Mouse (Mus musculus) left cerebral cortex, adult 11 months (tissue): ENCODE results near the gene Gm10277.
"Not testable (repeated sequence)": the region's sequence is repeated elsewhere in the genome, so short reads cannot be mapped to it uniquely, and the experiment has no call there.

Source experiments
- DNase-seq: peaks from one replicate; pipeline ENCODE4 v3.0.0; 2022; ENCODE audit warnings: low spot score

Gm10277 gene

DNA sequence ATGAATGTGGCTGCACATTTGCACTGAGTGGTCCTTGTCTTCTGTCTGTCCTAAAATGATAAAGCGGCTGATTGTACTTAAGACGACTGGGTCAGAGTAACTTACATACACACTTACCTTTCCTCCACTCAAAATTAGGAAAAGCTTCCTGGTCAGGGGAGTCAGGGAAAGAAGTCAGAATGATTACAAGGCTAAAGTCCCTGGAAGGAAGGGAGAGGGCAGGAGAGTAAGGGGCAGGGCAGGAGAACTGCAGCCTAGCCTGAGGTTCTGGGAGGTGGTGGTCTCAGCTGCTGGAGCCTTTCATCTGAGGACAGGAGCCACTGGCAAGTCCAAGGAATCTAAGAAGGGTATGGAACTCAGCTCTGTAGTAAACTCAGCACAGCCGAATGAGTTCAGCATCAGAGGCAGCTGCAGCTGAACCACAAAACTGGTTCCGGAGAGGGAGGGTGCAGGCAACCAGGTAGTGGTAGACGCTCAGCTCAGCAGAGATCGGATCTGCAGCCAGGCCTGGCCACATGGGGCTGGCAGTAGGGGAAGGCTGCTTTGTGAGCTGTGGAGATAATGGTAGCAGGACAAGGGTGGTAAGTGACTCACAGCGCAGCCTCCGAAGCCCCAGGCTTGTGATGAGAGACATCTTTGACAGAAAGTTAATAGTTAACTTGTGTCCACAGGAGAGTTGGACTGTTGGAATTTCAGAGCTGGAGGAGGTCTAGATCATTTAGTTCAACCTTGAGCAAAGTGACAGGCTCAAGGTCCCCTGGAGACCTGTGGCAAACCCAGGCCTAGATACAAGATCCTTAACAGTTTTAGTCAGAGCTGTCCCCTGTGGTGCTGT, 15.5 kb downstream of the Gm10277 start:
- no peak for DNase-seq

GRCm38 (mm10) chr11:77770346-77770745, 17.2 kb downstream of the Gm10277 start:
- no peak for DNase-seq

DNA sequence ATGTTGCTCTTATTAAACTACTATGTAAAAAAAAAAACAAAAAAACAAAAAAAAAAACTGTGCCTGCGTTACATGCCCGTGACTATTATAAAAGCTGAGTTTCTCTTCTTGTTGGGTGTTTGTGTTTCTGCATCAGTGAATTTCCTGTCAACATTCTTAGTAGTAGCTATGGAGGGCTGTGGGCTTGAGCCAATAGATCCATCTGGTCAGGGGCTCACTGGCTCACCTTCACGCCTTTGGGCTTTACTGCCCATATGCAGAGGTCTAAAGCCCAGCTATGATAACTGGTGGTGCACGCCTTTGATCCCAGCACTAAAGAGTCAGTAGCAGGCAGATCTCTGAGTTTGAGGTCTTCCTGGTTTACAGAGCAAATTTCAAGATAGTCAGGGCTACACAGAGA, 18.1 kb downstream of the Gm10277 start:
- DNase-seq = no peak

GRCm38 (mm10) chr11:77766351-77767001, 21.1 kb downstream of the Gm10277 start:
- no peak for DNase-seq

- no peak for DNase-seq
These were observed 22.1 kb downstream of the Gm10277 start for GRCm38 (mm10) chr11:77765459-77765777.

DNA sequence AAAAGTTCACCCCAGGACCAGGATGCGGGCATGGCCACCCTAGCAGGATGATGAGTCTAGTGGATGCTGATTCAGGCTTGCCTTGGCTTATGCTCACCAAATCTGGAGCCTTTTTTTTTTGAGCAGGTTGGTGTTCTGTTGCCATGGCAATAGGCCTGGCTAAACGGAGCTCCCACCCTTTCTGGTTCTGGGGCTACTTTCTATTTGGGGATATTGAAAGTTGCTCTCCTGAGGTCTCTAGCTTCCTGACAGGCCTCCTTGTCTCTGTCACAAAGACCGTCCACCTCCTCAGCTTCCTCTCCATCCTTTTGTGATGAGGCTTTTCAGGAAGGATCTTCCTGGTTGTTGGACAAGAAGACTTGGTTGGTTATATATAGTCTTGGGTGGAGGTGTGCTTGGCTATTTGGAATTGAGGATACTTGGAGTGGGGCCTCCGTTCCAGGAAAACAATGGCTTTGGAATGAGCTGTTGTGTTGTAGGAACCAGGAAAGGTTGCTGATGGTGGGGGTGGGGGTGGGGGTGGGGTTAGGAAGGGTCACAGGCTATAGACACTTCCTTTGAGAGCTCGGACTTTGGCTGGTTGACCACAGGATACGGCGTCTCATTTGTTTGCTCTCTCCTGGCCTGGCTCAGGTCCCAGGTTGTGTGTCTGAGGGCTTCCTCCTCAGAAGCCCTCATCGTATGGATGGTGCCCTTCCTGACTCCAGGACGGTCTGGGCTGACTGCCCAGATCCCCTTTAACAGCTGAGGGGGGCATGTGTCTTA, 22.7 kb downstream of the Gm10277 start:
- DNase-seq = no peak

DNA sequence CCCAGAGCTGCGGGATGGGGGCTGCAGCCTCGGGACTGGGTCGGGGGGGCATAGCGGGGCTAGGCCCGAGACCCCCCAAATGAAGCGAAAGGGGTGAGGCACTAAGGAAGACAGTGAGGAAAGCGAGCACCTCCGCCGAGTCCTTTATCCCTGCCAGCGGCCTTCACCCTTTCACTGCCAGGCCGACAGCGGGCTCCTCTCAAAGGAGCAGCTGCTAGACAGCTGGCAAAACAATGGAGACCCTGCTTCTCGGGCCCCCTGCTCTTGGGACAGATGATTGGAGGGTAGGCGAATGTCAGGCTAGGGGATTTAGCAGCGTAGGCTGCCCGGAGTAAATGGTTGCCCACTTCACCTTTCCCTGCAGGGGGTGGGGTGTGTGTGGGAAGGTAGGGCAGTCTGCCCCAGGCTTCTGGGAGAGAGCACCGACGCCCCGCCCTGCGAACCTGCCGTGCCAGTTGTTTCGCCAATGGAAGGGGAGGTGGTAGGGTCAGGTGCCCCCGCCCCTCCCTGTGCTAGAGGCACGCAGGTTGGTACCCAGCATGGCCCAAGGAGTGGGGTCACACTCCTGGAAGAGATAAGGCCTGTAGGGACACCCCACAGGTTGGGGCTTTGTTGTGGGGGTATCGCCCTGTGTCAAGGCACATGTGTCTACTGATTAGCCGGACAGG, 23.7 kb downstream of the Gm10277 start:
- DNase-seq = no peak

DNA sequence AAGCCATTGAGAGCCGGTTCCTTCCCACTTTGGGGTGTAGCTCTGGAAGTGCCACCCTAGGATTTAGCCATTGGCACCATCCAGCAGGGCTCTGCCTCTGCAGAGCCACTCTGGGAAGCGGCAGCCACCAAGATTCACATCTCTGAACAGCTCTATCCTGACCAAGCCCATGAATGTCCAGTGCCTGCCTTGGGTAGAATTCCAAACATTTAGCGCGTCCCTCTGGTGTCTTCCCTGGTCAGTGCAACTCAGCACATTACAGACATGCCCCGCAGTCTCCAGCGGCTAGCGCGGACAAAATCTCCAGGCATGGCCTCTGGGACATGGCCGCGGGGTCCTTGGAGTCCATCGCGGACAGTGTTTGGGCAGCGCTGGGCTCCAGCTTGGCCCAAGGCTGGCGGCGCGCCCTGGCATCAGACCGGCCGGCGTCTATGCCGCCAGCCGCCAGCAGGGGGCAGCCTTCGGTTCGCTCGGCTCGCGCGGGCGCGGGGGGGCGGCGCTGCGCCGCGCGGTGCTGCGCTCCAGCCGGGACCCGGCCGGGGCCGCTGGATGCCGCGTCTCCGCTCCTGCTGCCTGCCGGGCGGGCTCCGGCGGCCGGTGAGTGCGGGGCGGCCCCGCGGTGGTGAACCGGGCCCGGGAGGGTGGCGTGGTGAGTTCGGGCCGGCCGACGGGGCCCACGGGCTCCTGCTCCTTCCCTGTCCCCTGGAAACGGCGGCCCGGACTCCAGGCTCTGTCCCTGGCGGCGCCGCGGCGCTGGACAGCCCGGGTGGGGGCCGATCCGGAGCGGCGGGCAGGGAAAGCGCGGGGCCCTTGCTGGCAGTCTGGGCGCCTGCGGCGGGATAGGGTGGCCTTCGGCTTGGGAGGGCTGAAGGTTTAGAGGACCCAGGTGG, 24.5 kb downstream of the Gm10277 start, which contains the start of gene Myo18a:
Gene Myo18a, plus strand, starts transcription at position 464 of the 890 bp plus-strand sequence.
- DNase-seq = peak; percentile 50

GRCm38 (mm10) chr11:77760031-77760430, 27.5 kb downstream of the Gm10277 start:
- no peak for DNase-seq

DNA sequence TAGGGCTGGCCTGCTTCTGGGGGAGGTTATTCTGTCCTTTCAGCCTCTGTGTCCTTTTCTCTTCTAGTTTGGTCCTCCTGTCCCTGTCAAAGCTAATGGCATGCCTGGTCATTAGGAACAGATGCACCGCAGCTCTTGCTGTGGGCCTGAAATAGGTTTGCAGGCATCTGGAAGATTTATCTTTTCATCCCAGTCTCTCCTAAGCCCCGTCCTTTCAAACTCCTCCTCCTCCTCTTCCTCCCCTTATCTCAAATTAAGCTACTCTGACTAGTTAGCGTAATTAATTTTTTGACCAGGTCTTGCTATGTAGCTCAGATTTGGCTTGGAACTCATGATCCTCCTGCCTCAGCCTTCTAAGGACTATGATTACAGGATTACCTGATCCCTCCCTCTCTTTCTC, 34.1 kb downstream of the Gm10277 start:
- DNase-seq = no peak

- DNase-seq = no peak
These were observed 35.0 kb downstream of the Gm10277 start for GRCm38 (mm10) chr11:77752525-77752924.

- DNase-seq = no peak
These were observed 38.6 kb downstream of the Gm10277 start for GRCm38 (mm10) chr11:77748996-77749395.

DNA sequence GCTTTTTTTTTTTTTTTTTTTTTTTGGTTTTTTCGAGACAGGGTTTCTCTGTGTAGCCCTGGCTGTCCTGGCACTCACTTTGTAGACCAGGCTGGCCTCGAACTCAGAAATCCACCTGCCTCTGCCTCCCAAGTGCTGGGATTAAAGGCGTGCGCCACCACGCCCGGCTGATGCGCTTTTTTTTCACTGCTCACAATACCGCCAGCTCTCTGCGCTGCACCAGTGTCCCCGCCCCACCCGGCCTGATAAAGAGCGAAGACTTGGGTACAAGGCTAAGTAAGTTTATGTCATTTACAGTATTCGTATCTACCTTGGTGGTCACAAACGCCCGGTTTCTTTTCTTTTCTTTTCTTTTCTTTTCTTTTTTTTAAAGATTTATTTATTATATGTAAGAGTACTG, 40.4 kb downstream of the Gm10277 start:
- DNase-seq = not testable (repeated sequence)

GRCm38 (mm10) chr11:77746652-77747051, 40.9 kb downstream of the Gm10277 start:
- DNase-seq = no peak

- no peak for DNase-seq
These were observed 43.6 kb downstream of the Gm10277 start for GRCm38 (mm10) chr11:77743966-77744365.

DNA sequence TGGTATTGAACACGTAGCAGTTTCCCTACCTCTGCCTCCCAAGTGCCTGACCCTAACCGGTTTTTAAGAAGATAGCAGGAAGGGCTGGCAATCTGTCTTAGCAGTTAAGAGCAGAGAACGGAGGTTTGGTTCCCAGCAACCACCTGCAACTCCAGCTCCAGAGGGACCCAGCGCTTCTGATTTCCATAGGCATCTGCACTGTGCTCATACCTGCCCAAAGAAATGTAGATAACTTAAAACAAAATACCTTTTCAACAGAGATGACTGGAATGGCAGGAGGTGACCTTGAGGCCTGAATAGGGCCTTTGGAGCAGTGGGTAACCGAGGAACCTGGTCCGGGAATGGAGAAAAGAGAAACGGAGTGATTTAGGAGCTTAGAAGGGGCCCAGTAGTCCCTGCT, 49.0 kb downstream of the Gm10277 start:
- no peak for DNase-seq

DNA sequence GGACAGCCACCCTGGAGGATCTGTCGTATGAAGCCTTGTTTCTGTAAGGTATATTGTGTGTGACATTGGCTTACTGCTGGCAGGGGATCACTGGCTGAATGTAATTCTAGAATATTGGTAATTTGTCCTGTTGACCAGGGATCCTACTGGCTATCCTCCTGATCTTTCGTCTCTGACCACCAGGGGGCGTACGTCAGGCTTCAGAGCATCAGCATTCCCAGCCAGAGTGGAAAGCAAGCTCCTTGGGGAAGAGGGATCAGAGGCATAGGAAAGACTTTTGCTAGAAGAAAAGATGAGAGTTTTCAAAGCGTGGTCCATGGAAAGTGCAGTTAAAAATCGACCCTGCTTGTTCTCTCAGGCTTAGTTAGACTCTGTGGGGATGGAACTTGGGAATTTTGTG, 50.3 kb downstream of the Gm10277 start:
- peak; percentile 80 for DNase-seq
